Mouse (Mus musculus) heart, postnatal 0 days (tissue): ENCODE measurements around the gene Slc4a1. TPM values are rescaled to one million over a fixed set of nuclear protein-coding genes. Genes with fewer than 3 reads are reported as not detected.

Source experiments
- ATAC-seq: fragments of 200-750 bp; cut with Nextera tagmentation; 2 replicates; pipeline ENCODE4 v1.8.0; 2017; ENCODE audit warnings: low read depth, moderate number of reproducible peaks, moderate library complexity; ENCODE audit not compliant: insufficient read depth
- DNase-seq: peaks from one replicate; pipeline ENCODE4 v3.0.0-alpha.2; 2016; ENCODE audit warnings: low spot score
- H3K27ac ChIP-seq: fragments of 300-500 bp; sonication (generic); 2 replicates; pipeline ENCODE4 v1.5.1; 2014; ENCODE audit warnings: low read depth, mild to moderate bottlenecking
- H3K27me3 ChIP-seq: fragments of 300-500 bp; sonication (generic); 2 replicates; pipeline ENCODE4 v1.6.1; 2014; ENCODE audit warnings: low read length, mixed read lengths; ENCODE audit not compliant: control insufficient read depth, insufficient read depth
- H3K36me3 ChIP-seq: fragments of 300-500 bp; sonication (generic); replicated peaks from 2 replicates; pipeline ENCODE4 v1.6.1; 2014; ENCODE audit warnings: low read length, mixed read lengths; ENCODE audit not compliant: control insufficient read depth, insufficient read depth
- H3K4me1 ChIP-seq: fragments of 300-500 bp; sonication (generic); 2 replicates; pipeline ENCODE4 v1.6.1; 2014; ENCODE audit warnings: antibody characterized with exemption; ENCODE audit not compliant: control insufficient read depth, insufficient read depth
- H3K4me2 ChIP-seq: fragments of 300-500 bp; sonication (generic); 2 replicates; pipeline ENCODE4 v1.6.1; 2014; ENCODE audit warnings: low read depth, mild to moderate bottlenecking, low read length, moderate library complexity
- H3K4me3 ChIP-seq: fragments of 300-500 bp; sonication (generic); 2 replicates; pipeline ENCODE4 v1.5.1; 2014; ENCODE audit warnings: low read depth, low read length
- H3K9ac ChIP-seq: fragments of 300-500 bp; sonication (generic); replicated peaks from 2 replicates; pipeline ENCODE4 v1.6.1; 2014; ENCODE audit warnings: low read depth, low read length, mixed read lengths
- H3K9me3 ChIP-seq: fragments of 300-500 bp; sonication (generic); replicated peaks from 2 replicates; pipeline ENCODE4 v1.6.1; 2016; ENCODE audit warnings: low read length; ENCODE audit not compliant: control insufficient read depth
- CTCF ChIP-seq: IDR thresholded peaks from 2 replicates; pipeline ENCODE4 v1.5.1; 2016; ENCODE audit warnings: antibody characterized with exemption, control low read depth, low read depth
- EP300 ChIP-seq: IDR thresholded peaks from 2 replicates; pipeline ENCODE4 v1.6.1; 2016; ENCODE audit warnings: antibody characterized with exemption, low read depth
- WGBS: fragments of 180-500 bp; shearing (Covaris S2); extraction: QIAGEN DNeasy Blood & Tissue Kit; methylation state at CpG from one replicate; pipeline ENCODE4 v1.1.7; 2014; 5-methylcytosine and 5-hydroxymethylcytosine counted together
- polyA plus RNA-seq: library from polyadenylated mRNA; unstranded; fragments of >200 nt; fragmentation: Nextera tagmentation; extraction: Ambion mirVana; gene quantifications from 2 replicates; pipeline ENCODE4 v1.2.1, GENCODE M21; 2015
- total RNA-seq: library from RNA; depleted of rRNA; stranded (reverse); fragments of >200 nt; gene quantifications from 2 replicates; pipeline ENCODE4 v1.2.3, GENCODE M21; 2014; ENCODE audit warnings: low replicate concordance

Gene Slc4a1
- total and polyA plus RNA-seq, 2 experiments from 2014 or later, result 3.1 to 7.5 TPM

DNA sequence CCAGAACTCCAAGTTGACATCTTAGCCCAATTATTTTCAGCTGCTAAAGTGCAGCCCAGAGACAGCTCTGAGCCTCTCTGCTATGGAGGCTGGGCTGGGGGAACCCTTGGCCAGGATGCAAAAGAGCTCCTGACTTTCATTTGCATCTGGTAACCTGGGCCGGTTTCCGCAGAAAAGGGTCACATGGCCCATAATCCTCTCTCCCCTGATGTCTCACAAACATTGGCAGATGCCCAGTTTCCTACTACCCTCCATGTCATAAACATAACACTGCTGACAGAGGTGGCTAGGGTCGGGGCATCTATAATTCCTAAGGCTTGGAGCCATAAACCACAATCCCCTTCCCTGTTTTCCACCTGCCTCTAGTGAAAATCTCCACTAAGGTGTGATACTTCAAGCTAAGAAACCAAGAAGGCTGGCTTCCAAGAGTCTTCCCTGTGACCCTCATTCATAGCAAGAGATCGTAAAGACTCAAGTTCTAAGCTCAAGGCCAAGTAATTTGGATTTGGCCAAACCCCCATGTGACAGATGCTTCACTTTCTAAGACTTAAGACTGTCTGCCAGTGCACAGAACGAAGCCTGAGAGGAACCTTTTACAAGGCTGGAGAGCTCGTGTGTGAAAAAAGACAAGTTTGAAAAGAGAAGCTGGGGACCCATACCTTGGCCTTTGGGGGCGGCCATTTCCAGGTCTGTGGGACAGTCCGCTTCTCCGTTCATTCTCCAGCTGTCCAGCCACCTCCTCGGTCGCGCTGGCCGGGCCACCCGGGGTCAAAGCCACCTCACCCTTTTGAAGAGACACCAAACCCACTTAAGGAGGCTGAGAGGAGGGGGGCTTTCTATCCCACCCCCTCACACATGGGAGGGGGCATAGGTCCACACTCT lies 50.1 kb downstream of the Slc4a1 start:
- Histone ChIP-seq H3K9me3 (no peaks in the 10 kb centered on the region), H3K4me1 (peaks cover 5% of the 10 kb centered on the region; the same call in 1 of the 2 replicates), H3K4me2 (peak overlapping the region; percentile 84), H3K27ac (peak overlapping the region; percentile 98), H3K4me3 (peak overlapping the region; percentile 90), H3K27me3 (no peaks in the 10 kb centered on the region), H3K9ac (peak overlapping the region; percentile 97), H3K36me3 (peaks cover 35% of the 10 kb centered on the region)
- ATAC-seq (no peak), DNase-seq (no peak)
- TF ChIP-seq EP300 (no peak), CTCF (no peak)
- 16% methylated on average over 14 of the region's 14 CpGs for WGBS

DNA sequence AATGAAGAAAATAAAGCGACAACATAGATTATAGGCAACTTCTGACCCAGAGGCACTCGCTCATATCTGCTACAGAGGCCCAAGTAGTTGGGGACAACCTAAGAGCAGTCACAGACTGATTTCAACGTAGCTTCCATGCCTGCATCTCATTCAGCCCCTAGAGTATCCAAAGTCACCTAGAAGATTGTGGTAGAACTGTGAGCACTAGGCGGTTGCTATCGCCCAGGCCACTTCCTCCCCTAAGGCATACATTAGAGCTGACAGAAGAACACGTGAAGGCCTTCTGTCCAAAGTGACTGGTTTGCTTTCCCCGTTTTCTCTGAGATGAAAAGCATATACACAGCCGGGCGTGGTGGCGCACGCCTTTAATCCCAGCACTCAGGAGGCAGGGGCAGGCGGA lies 51.7 kb downstream of the Slc4a1 start:
- Histone ChIP-seq H3K9ac (no peak overlapping the region), H3K4me1 (peaks cover 5% of the 10 kb centered on the region; the same call in 1 of the 2 replicates), H3K36me3 (peaks cover 40% of the 10 kb centered on the region), H3K4me3 (no peak overlapping the region), H3K27ac (no peak overlapping the region), H3K27me3 (no peaks in the 10 kb centered on the region), H3K4me2 (no peak overlapping the region), H3K9me3 (no peaks in the 10 kb centered on the region)
- DNase-seq, result no peak
- 88% methylated on average over 12 of the region's 12 CpGs for WGBS
- ATAC-seq, result no peak
- TF ChIP-seq EP300, result no peak
- TF ChIP-seq CTCF, result no peak

DNA sequence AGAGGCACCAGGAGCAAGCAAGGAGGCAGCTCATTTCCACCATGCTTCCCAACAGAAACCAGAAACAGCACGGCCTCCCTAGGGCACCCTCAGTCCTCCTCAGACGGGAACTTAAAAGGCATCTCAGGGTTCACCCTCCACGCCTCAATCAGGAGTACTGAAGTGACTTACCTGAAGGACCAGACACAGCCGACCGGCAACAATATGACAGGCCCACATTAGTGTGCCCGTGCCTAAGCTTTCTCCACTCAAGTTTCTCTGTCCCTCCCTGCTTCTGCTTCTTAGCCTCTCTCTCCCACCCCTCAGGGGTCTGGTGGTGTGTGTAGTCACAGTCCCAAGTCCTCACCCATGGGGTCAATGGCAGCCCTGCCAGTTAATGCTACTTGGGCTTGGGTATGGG lies 53.4 kb downstream of the Slc4a1 start:
- H3K36me3 ChIP-seq, result peaks cover 47% of the 10 kb centered on the region
- no peak overlapping the region for H3K4me2 ChIP-seq
- H3K27me3 ChIP-seq, result no peaks in the 10 kb centered on the region
- DNase-seq (no peak), ATAC-seq (no peak)
- no peak overlapping the region for H3K4me3 ChIP-seq
- H3K9ac ChIP-seq, result no peak overlapping the region
- no peaks in the 10 kb centered on the region for H3K9me3 ChIP-seq
- H3K4me1 ChIP-seq, result peaks cover 5% of the 10 kb centered on the region; the same call in 1 of the 2 replicates
- TF ChIP-seq EP300 (no peak), CTCF (no peak)
- H3K27ac ChIP-seq, result no peak overlapping the region
- 87% methylated on average over 6 of the region's 6 CpGs for WGBS

GRCm38 (mm10) chr11:102311966-102312365 lies 54.0 kb downstream of the Slc4a1 start:
- Histone ChIP-seq H3K9me3 (no peaks in the 10 kb centered on the region), H3K9ac (no peak overlapping the region), H3K27ac (no peak overlapping the region), H3K27me3 (no peaks in the 10 kb centered on the region), H3K4me1 (peaks cover 5% of the 10 kb centered on the region; the same call in 1 of the 2 replicates), H3K36me3 (peaks cover 53% of the 10 kb centered on the region), H3K4me3 (no peak overlapping the region), H3K4me2 (no peak overlapping the region)
- DNase-seq, result no peak
- ATAC-seq, result no peak
- 87% methylated on average over 4 of the region's 4 CpGs for WGBS
- TF ChIP-seq EP300 (no peak), CTCF (no peak)

- 55% methylated on average over 38 of the region's 38 CpGs for WGBS
- H3K27me3 ChIP-seq, result no peaks in the 10 kb centered on the region
- 0 out of 2 replicates have a peak, but pooled peaks cover under 1% of the 10 kb centered on the region for H3K4me1 ChIP-seq
- no peak for DNase-seq
- no peak overlapping the region for H3K27ac ChIP-seq
- no peak overlapping the region for H3K4me3 ChIP-seq
- peaks cover 63% of the 10 kb centered on the region for H3K36me3 ChIP-seq
- no peak for ATAC-seq
- no peak for TF ChIP-seq EP300
- TF ChIP-seq CTCF, result no peak
- H3K9me3 ChIP-seq, result no peaks in the 10 kb centered on the region
- no peak overlapping the region for H3K4me2 ChIP-seq
- no peak overlapping the region for H3K9ac ChIP-seq
Measured at GRCm38 (mm10) chr11:102310768-102311695, 55.0 kb downstream of the Slc4a1 start.
